ENCODE assay signal across 14 mouse cellular contexts in the genomic region with DNA sequence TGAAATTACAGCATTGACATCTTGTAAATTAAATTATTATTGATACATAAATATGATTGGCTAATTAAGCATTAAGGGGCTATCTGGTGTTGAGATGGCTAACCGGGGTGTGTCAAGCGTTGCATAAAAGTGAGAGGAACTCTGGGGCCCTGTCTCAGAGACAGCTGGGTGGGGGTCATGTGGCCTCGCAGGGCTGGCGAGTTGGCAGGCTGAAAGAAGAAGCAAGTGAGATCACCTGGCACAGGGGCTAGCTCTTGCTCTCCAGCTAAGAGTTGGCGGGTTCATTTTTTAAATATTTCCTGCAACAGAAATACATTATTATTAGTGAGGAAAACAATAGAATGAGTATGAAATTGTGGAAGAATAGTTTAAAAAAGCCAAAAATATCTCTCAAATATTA.
"Had no signal": no experiment of that assay in that cellular context is flagged by ENCODE, and none has a peak within 500 bp of the region (broad histone marks: within the 10 kb centered on the region; RNA-seq: fewer than 3 reads in every experiment).

No protein-coding gene starts in this region.

- DNase-seq: kidney, postnatal 36 days; layer of hippocampus, adult 9-11 months; left cerebral cortex, postnatal 4 days; lung, adult 18-20 months; midbrain, embryonic 14.5 days; right cerebral cortex, adult 18-20 months; right cerebral cortex, postnatal 25 days; thymus, postnatal 14 days had no signal

- H3K4me3 ChIP-seq: limb, embryonic 13.5 days; myocyte; neural tube, embryonic 15.5 days had no signal

- H3K27ac ChIP-seq: kidney, postnatal 0 days; limb, embryonic 13.5 days; liver, embryonic 14.5 days; neural tube, embryonic 15.5 days; stomach, postnatal 0 days had no signal
